Mouse (Mus musculus): Measurements from ENCODE around the gene Vps13d. TPM values are rescaled to one million over a fixed set of nuclear protein-coding genes. Genes with fewer than 3 reads are reported as not detected.

Gene Vps13d
- polyA plus RNA-seq, 1 experiment from 2014 or later, result 5.2 TPM

GRCm38 (mm10) chr4:144983228-144983744 lies 211.5 kb downstream of the Vps13d start:
- H3K36me3 ChIP-seq (replicated peaks), result no peaks in the 10 kb centered on the region; the same call in 1 of the 2 replicates
- H3K4me3 ChIP-seq, result no peak overlapping the region
- peak overlapping the region; percentile 31; the same call in 1 of the 2 replicates for H3K27ac ChIP-seq (replicated peaks)
- H3K9me3 ChIP-seq, result no peaks in the 10 kb centered on the region
- DNase-seq (ENCODE audit: low spot score), result no peak
- peaks cover 50% of the 10 kb centered on the region for H3K4me1 ChIP-seq
- 72% methylated on average over 8 of the region's 8 CpGs for WGBS
- H3K27me3 ChIP-seq (replicated peaks; ENCODE audit: low read depth, poor library complexity, severe bottlenecking), result no peaks in the 10 kb centered on the region

- peak; percentile 46 for DNase-seq (ENCODE audit: low spot score)
- WGBS, result 30% methylated on average over 8 of the region's 8 CpGs
- H3K9me3 ChIP-seq, result no peaks in the 10 kb centered on the region
- no peaks in the 10 kb centered on the region; the same call in 1 of the 2 replicates for H3K36me3 ChIP-seq (replicated peaks)
- H3K27me3 ChIP-seq (replicated peaks; ENCODE audit: low read depth, poor library complexity, severe bottlenecking), result no peaks in the 10 kb centered on the region
- H3K27ac ChIP-seq (replicated peaks), result peak overlapping the region; percentile 75
- no peak overlapping the region for H3K4me3 ChIP-seq
- H3K4me1 ChIP-seq, result peaks cover 42% of the 10 kb centered on the region
These were observed 213.8 kb downstream of the Vps13d start for GRCm38 (mm10) chr4:144980811-144981551.

GRCm38 (mm10) chr4:144980110-144980509 lies 214.7 kb downstream of the Vps13d start:
- Histone ChIP-seq H3K4me1 (peaks cover 50% of the 10 kb centered on the region), H3K27ac (replicated peaks) (peak overlapping the region; percentile 54), H3K9me3 (no peaks in the 10 kb centered on the region), H3K36me3 (replicated peaks) (no peaks in the 10 kb centered on the region; the same call in 1 of the 2 replicates), H3K4me3 (no peak overlapping the region), H3K27me3 (replicated peaks; ENCODE audit: low read depth, poor library complexity, severe bottlenecking) (no peaks in the 10 kb centered on the region)
- DNase-seq (ENCODE audit: low spot score), result no peak
- WGBS, result 56% methylated on average over 2 of the region's 2 CpGs

- Histone ChIP-seq H3K27me3 (replicated peaks; ENCODE audit: low read depth, poor library complexity, severe bottlenecking) (no peaks in the 10 kb centered on the region), H3K36me3 (replicated peaks) (peaks cover 6% of the 10 kb centered on the region; the same call in 1 of the 2 replicates), H3K4me3 (no peak overlapping the region), H3K27ac (replicated peaks) (no peak overlapping the region), H3K4me1 (peaks cover 37% of the 10 kb centered on the region), H3K9me3 (no peaks in the 10 kb centered on the region)
- WGBS, result 89% methylated on average over 6 of the region's 6 CpGs
- DNase-seq (ENCODE audit: low spot score), result no peak
These were observed 216.8 kb downstream of the Vps13d start for GRCm38 (mm10) chr4:144978039-144978438.

- H3K4me1 ChIP-seq, result peaks cover 36% of the 10 kb centered on the region
- H3K9me3 ChIP-seq, result no peaks in the 10 kb centered on the region
- 0 out of 2 replicates have a peak, but pooled peaks cover 6% of the 10 kb centered on the region for H3K36me3 ChIP-seq (replicated peaks)
- DNase-seq (ENCODE audit: low spot score), result no peak
- H3K27ac ChIP-seq (replicated peaks), result no peak overlapping the region
- H3K4me3 ChIP-seq, result no peak overlapping the region
- WGBS, result 74% methylated on average over 1 of the region's 1 CpGs
- no peaks in the 10 kb centered on the region for H3K27me3 ChIP-seq (replicated peaks; ENCODE audit: low read depth, poor library complexity, severe bottlenecking)
These were observed 217.7 kb downstream of the Vps13d start for GRCm38 (mm10) chr4:144977057-144977456.

GRCm38 (mm10) chr4:144975505-144975904 lies 219.3 kb downstream of the Vps13d start:
- 52% methylated on average over 2 of the region's 2 CpGs for WGBS
- 0 out of 2 replicates have a peak overlapping the region, but pooled peaks have one; percentile 49 for H3K27ac ChIP-seq (replicated peaks)

GRCm38 (mm10) chr4:144974458-144974857 lies 220.3 kb downstream of the Vps13d start:
- Histone ChIP-seq H3K36me3 (replicated peaks) (0 out of 2 replicates have a peak, but pooled peaks cover 11% of the 10 kb centered on the region), H3K9me3 (no peaks in the 10 kb centered on the region), H3K4me3 (no peak overlapping the region), H3K27me3 (replicated peaks; ENCODE audit: low read depth, poor library complexity, severe bottlenecking) (no peaks in the 10 kb centered on the region), H3K4me1 (peaks cover 10% of the 10 kb centered on the region), H3K27ac (replicated peaks) (no peak overlapping the region)
- no peak for DNase-seq (ENCODE audit: low spot score)
- WGBS, result 80% methylated on average over 3 of the region's 3 CpGs

More at GRCm38 (mm10) chr4:144975505-144975904, 219.3 kb downstream of the Vps13d start:
- Histone ChIP-seq H3K4me1 (peaks cover 21% of the 10 kb centered on the region), H3K27me3 (replicated peaks; ENCODE audit: low read depth, poor library complexity, severe bottlenecking) (no peaks in the 10 kb centered on the region), H3K4me3 (no peak overlapping the region), H3K9me3 (no peaks in the 10 kb centered on the region), H3K36me3 (replicated peaks) (0 out of 2 replicates have a peak, but pooled peaks cover 6% of the 10 kb centered on the region)
- DNase-seq (ENCODE audit: low spot score), result no peak

- 88% methylated on average over 6 of the region's 6 CpGs for WGBS
- DNase-seq (ENCODE audit: low spot score), result no peak
- Histone ChIP-seq H3K4me1 (peaks cover 8% of the 10 kb centered on the region), H3K9me3 (no peaks in the 10 kb centered on the region), H3K27ac (replicated peaks) (no peak overlapping the region), H3K27me3 (replicated peaks; ENCODE audit: low read depth, poor library complexity, severe bottlenecking) (no peaks in the 10 kb centered on the region), H3K4me3 (no peak overlapping the region), H3K36me3 (replicated peaks) (0 out of 2 replicates have a peak, but pooled peaks cover 11% of the 10 kb centered on the region)
These were observed 221.7 kb downstream of the Vps13d start for GRCm38 (mm10) chr4:144972948-144973720.

GRCm38 (mm10) chr4:144971048-144971447 lies 223.8 kb downstream of the Vps13d start:
- Histone ChIP-seq H3K36me3 (replicated peaks) (0 out of 2 replicates have a peak, but pooled peaks cover 11% of the 10 kb centered on the region), H3K4me3 (no peak overlapping the region)
- 90% methylated on average over 2 of the region's 2 CpGs for WGBS

GRCm38 (mm10) chr4:144969030-144969429 lies 225.8 kb downstream of the Vps13d start:
- Histone ChIP-seq H3K27ac (replicated peaks) (no peak overlapping the region), H3K27me3 (replicated peaks; ENCODE audit: low read depth, poor library complexity, severe bottlenecking) (no peaks in the 10 kb centered on the region), H3K36me3 (replicated peaks) (0 out of 2 replicates have a peak, but pooled peaks cover 6% of the 10 kb centered on the region), H3K4me1 (0 out of 2 replicates have a peak, but pooled peaks cover 5% of the 10 kb centered on the region), H3K9me3 (no peaks in the 10 kb centered on the region), H3K4me3 (no peak overlapping the region)
- WGBS, result 81% methylated on average over 6 of the region's 6 CpGs
- DNase-seq (ENCODE audit: low spot score), result no peak

More at GRCm38 (mm10) chr4:144971048-144971447, 223.8 kb downstream of the Vps13d start:
- no peak overlapping the region for H3K27ac ChIP-seq (replicated peaks)
- H3K27me3 ChIP-seq (replicated peaks; ENCODE audit: low read depth, poor library complexity, severe bottlenecking), result no peaks in the 10 kb centered on the region
- no peak for DNase-seq (ENCODE audit: low spot score)
- no peaks in the 10 kb centered on the region for H3K9me3 ChIP-seq
- H3K4me1 ChIP-seq, result peaks cover 8% of the 10 kb centered on the region

GRCm38 (mm10) chr4:144968371-144968770 lies 226.4 kb downstream of the Vps13d start:
- H3K27me3 ChIP-seq (replicated peaks; ENCODE audit: low read depth, poor library complexity, severe bottlenecking), result no peaks in the 10 kb centered on the region
- WGBS, result 93% methylated on average over 3 of the region's 3 CpGs
- no peak overlapping the region for H3K27ac ChIP-seq (replicated peaks)
- no peak overlapping the region for H3K4me3 ChIP-seq
- H3K9me3 ChIP-seq, result no peaks in the 10 kb centered on the region
- 0 out of 2 replicates have a peak, but pooled peaks cover 5% of the 10 kb centered on the region for H3K36me3 ChIP-seq (replicated peaks)
- H3K4me1 ChIP-seq, result 0 out of 2 replicates have a peak, but pooled peaks cover 7% of the 10 kb centered on the region
- DNase-seq (ENCODE audit: low spot score), result no peak

GRCm38 (mm10) chr4:144965255-144965654 lies 229.6 kb downstream of the Vps13d start:
- H3K36me3 ChIP-seq (replicated peaks), result 0 out of 2 replicates have a peak, but pooled peaks cover 5% of the 10 kb centered on the region
- no peak overlapping the region for H3K27ac ChIP-seq (replicated peaks)
- H3K4me1 ChIP-seq, result 0 out of 2 replicates have a peak, but pooled peaks cover 7% of the 10 kb centered on the region
- DNase-seq (ENCODE audit: low spot score), result no peak
- H3K4me3 ChIP-seq, result no peak overlapping the region
- no peaks in the 10 kb centered on the region for H3K9me3 ChIP-seq
- H3K27me3 ChIP-seq (replicated peaks; ENCODE audit: low read depth, poor library complexity, severe bottlenecking), result no peaks in the 10 kb centered on the region
- WGBS, result 82% methylated on average over 2 of the region's 2 CpGs

All from embryonic facial prominence, embryonic 10.5 days (tissue).